ENCODE assay signal across 16 mouse cellular contexts in genomic region chr8:96873465-96874094, GRCm38 (mm10).
"Had no signal": no experiment of that assay in that cellular context is flagged by ENCODE, and none has a peak within 500 bp of the region (broad histone marks: within the 10 kb centered on the region; RNA-seq: fewer than 3 reads in every experiment).

No protein-coding gene starts in this region.

- H3K9ac ChIP-seq: neural tube, embryonic 13.5 days; neural tube, embryonic 15.5 days; stomach, embryonic 15.5 days had no signal

- H3K27ac ChIP-seq: neural tube, embryonic 13.5 days; neural tube, embryonic 15.5 days; stomach, embryonic 15.5 days; stomach, postnatal 0 days had no signal

- H3K27me3 ChIP-seq: neural tube, embryonic 13.5 days; neural tube, embryonic 15.5 days; stomach, embryonic 15.5 days had no signal

- DNase-seq: retina, postnatal 1 day; right cerebral cortex, adult 18-20 months; right cerebral cortex, postnatal 14 days; right cerebral cortex, postnatal 25 days; right cerebral cortex, postnatal 4 days; spleen, adult 18-20 months; thymus, adult 18-20 months; thymus, adult 2 months; thymus, postnatal 14 days; thymus, postnatal 25 days; thymus, postnatal 36 days; thymus, postnatal 4 days had no signal

- H3K36me3 ChIP-seq: neural tube, embryonic 13.5 days; neural tube, embryonic 15.5 days; stomach, embryonic 15.5 days had no signal

- H3K9me3 ChIP-seq: neural tube, embryonic 13.5 days; neural tube, embryonic 15.5 days; stomach, embryonic 15.5 days had no signal

- H3K4me2 ChIP-seq: neural tube, embryonic 13.5 days; neural tube, embryonic 15.5 days; stomach, embryonic 15.5 days had no signal

- H3K4me3 ChIP-seq: neural tube, embryonic 13.5 days; neural tube, embryonic 15.5 days; stomach, embryonic 15.5 days had no signal

- H3K4me1 ChIP-seq: neural tube, embryonic 13.5 days; neural tube, embryonic 15.5 days; stomach, embryonic 15.5 days had no signal
